Mouse (Mus musculus) testis, adult 2 months (tissue): ENCODE data around the gene Spn. TPM values are rescaled to one million over a fixed set of nuclear protein-coding genes. Genes with fewer than 3 reads are reported as not detected.

Experiments used
- H3K27ac ChIP-seq: fragments of 200-500 bp; 2 replicates; pipeline ENCODE4 v1.5.1; 2012; ENCODE audit warnings: low read depth, low read length; ENCODE audit not compliant: control insufficient read depth, insufficient read depth
- H3K27me3 ChIP-seq: fragments of 200-500 bp; 2 replicates; pipeline ENCODE4 v1.6.1; 2012; ENCODE audit warnings: mild to moderate bottlenecking, low read length, moderate library complexity; ENCODE audit not compliant: control insufficient read depth, insufficient read depth
- H3K36me3 ChIP-seq: fragments of 200-500 bp; 2 replicates; pipeline ENCODE4 v1.6.1; 2012; ENCODE audit warnings: mild to moderate bottlenecking, low read length; ENCODE audit not compliant: control insufficient read depth, insufficient read depth
- H3K4me1 ChIP-seq: fragments of 200-500 bp; 2 replicates; pipeline ENCODE4 v1.6.1; 2012; ENCODE audit warnings: low read length; ENCODE audit not compliant: control insufficient read depth, insufficient read depth
- H3K4me3 ChIP-seq: fragments of 200-500 bp; 2 replicates; pipeline ENCODE4 v1.5.1; 2012; ENCODE audit warnings: low read depth, mild to moderate bottlenecking, low read length, moderate library complexity, mixed read lengths; ENCODE audit not compliant: control insufficient read depth
- CTCF ChIP-seq: fragments of 200-500 bp; IDR thresholded peaks from 2 replicates; pipeline ENCODE4 v1.5.1; 2012; ENCODE audit warnings: low read depth, mild to moderate bottlenecking, inconsistent platforms, low read length, moderate library complexity; ENCODE audit not compliant: control insufficient read depth, insufficient read depth, insufficient replicate concordance
- POLR2A ChIP-seq: fragments of 200-500 bp; IDR thresholded peaks from 2 replicates; pipeline ENCODE4 v1.6.1; 2012; ENCODE audit warnings: low read depth, mild to moderate bottlenecking, inconsistent platforms, low read length, moderate library complexity; ENCODE audit not compliant: control insufficient read depth
- polyA plus RNA-seq: library from polyadenylated mRNA; depleted of rRNA; stranded (reverse); fragments of >200 nt; gene quantifications from 2 replicates; pipeline ENCODE4 v1.2.3, GENCODE M21; 2012

Gene Spn
- polyA plus RNA-seq, 1 experiment: 0.09 TPM

- no peak overlapping the region for H3K4me3 ChIP-seq
- no peaks in the 10 kb centered on the region for H3K27me3 ChIP-seq
- H3K36me3 ChIP-seq: no peaks in the 10 kb centered on the region
- H3K27ac ChIP-seq: no peak overlapping the region
- no peaks in the 10 kb centered on the region; the same call in 1 of the 2 replicates for H3K4me1 ChIP-seq
- TF ChIP-seq POLR2A (no peak), CTCF (no peak)
Measured at GRCm38 (mm10) chr7:127113614-127114259, 23.9 kb downstream of the Spn start.

- Histone ChIP-seq H3K27ac (no peak overlapping the region), H3K27me3 (no peaks in the 10 kb centered on the region), H3K36me3 (no peaks in the 10 kb centered on the region), H3K4me3 (no peak overlapping the region), H3K4me1 (no peaks in the 10 kb centered on the region; the same call in 1 of the 2 replicates)
- no peak for TF ChIP-seq CTCF
- TF ChIP-seq POLR2A: no peak
Measured at GRCm38 (mm10) chr7:127112921-127113597, 24.6 kb downstream of the Spn start.

- no peaks in the 10 kb centered on the region; the same call in 1 of the 2 replicates for H3K4me1 ChIP-seq
- H3K36me3 ChIP-seq: no peaks in the 10 kb centered on the region
- H3K27ac ChIP-seq: no peak overlapping the region
- no peaks in the 10 kb centered on the region for H3K27me3 ChIP-seq
- TF ChIP-seq POLR2A: no peak
- TF ChIP-seq CTCF: no peak
- no peak overlapping the region for H3K4me3 ChIP-seq
Measured at GRCm38 (mm10) chr7:127112251-127112841, 25.3 kb downstream of the Spn start.

- Histone ChIP-seq H3K4me1 (no peaks in the 10 kb centered on the region; the same call in 1 of the 2 replicates), H3K27ac (no peak overlapping the region), H3K4me3 (no peak overlapping the region), H3K27me3 (no peaks in the 10 kb centered on the region), H3K36me3 (no peaks in the 10 kb centered on the region)
- TF ChIP-seq POLR2A (no peak), CTCF (peak; percentile 87; the same call in 1 of the 2 replicates)
Measured at GRCm38 (mm10) chr7:127111461-127111860, 26.2 kb downstream of the Spn start.

GRCm38 (mm10) chr7:127110239-127111007 lies 27.2 kb downstream of the Spn start:
- Histone ChIP-seq H3K4me1 (no peaks in the 10 kb centered on the region; the same call in 1 of the 2 replicates), H3K27me3 (no peaks in the 10 kb centered on the region), H3K27ac (no peak overlapping the region), H3K4me3 (no peak overlapping the region), H3K36me3 (no peaks in the 10 kb centered on the region)
- TF ChIP-seq POLR2A: no peak
- TF ChIP-seq CTCF: peak; percentile 85

- H3K4me3 ChIP-seq: no peak overlapping the region
- no peaks in the 10 kb centered on the region for H3K27me3 ChIP-seq
- TF ChIP-seq POLR2A: no peak
- TF ChIP-seq CTCF: no peak
- H3K4me1 ChIP-seq: no peaks in the 10 kb centered on the region
- no peak overlapping the region for H3K27ac ChIP-seq
- no peaks in the 10 kb centered on the region for H3K36me3 ChIP-seq
Measured at GRCm38 (mm10) chr7:127105551-127105950, 32.1 kb downstream of the Spn start.
